ENCODE assay signal across 29 mouse cellular contexts in the genomic region with DNA sequence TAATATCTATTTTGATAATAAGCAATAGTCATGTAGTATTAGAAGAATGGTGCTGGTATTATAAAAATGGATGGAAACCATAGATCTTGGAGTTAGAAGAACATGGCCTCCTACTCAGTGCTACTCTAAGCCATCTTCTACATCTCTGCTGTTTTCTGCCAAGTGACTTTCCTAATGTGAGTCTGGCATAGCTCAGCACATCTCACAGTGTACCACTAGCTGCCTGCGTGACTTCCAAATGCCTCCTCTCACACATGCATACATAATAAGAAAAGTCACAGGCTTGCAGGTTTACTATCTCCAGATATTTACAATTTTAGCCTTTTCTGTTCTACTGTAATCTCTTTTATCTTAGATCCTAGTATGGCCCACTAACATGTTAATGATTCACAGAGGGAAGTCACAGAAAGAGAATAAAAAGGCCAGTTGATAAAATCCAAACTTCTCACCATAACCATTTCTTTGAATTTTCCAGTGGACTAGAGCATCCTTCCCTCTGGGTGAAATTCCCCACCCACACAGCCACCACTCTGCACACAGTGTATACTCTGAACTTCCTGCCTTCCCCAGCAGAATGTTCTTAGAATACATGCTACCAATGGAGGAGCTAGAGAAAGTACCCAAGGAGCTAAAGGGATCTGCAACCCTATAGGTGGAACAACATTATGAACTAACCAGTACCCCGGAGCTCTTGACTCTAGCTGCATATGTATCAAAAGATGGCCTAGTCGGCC.
DNase-seq lines count a peak whose midpoint lies in the region; ATAC-seq lines count a peak whose summit lies in the region.
"Had no signal": no experiment of that assay in that cellular context is flagged by ENCODE, and none has a peak within 500 bp of the region (broad histone marks: within the 10 kb centered on the region; RNA-seq: fewer than 3 reads in every experiment).

No protein-coding gene starts in this region.

- no peaks in the 10 kb centered on the region for H3K27me3 ChIP-seq in midbrain, embryonic 11.5 days (ENCODE audit: control insufficient read depth, insufficient read depth, low read length)
- no peaks in the 10 kb centered on the region for H3K27me3 ChIP-seq in midbrain, embryonic 13.5 days
- no peaks in the 10 kb centered on the region for H3K27me3 ChIP-seq in hindbrain, embryonic 10.5 days (ENCODE audit: insufficient read depth, poor library complexity, severe bottlenecking)
- H3K27me3 ChIP-seq: CH12.LX; embryonic facial prominence, embryonic 13.5 days; embryonic facial prominence, embryonic 15.5 days; forebrain, embryonic 12.5 days had no signal

- H3K36me3 ChIP-seq in midbrain, embryonic 11.5 days (ENCODE audit: control insufficient read depth, insufficient read depth, low read length) = no peaks in the 10 kb centered on the region
- H3K36me3 ChIP-seq in midbrain, embryonic 13.5 days = no peaks in the 10 kb centered on the region
- H3K36me3 ChIP-seq in hindbrain, embryonic 10.5 days = no peaks in the 10 kb centered on the region
- H3K36me3 ChIP-seq: embryonic facial prominence, embryonic 13.5 days; embryonic facial prominence, embryonic 15.5 days; forebrain, embryonic 10.5 days; forebrain, embryonic 12.5 days; G1E had no signal

- H3K9ac ChIP-seq in midbrain, embryonic 11.5 days (ENCODE audit: low read length) = no peak overlapping the region
- no peak overlapping the region for H3K9ac ChIP-seq in midbrain, embryonic 13.5 days (replicated peaks)
- H3K9ac ChIP-seq: embryonic facial prominence, embryonic 13.5 days; embryonic facial prominence, embryonic 15.5 days; forebrain, embryonic 12.5 days had no signal

- H3K4me3 ChIP-seq in midbrain, embryonic 11.5 days (ENCODE audit: low read depth, low read length) = no peak overlapping the region
- no peak overlapping the region for H3K4me3 ChIP-seq in midbrain, embryonic 13.5 days (replicated peaks)
- H3K4me3 ChIP-seq in hindbrain, embryonic 10.5 days = no peak overlapping the region
- H3K4me3 ChIP-seq: embryonic facial prominence, embryonic 13.5 days; embryonic facial prominence, embryonic 15.5 days; erythroblast, embryonic 14.5 days; forebrain, embryonic 10.5 days; forebrain, embryonic 12.5 days had no signal

- DNase-seq in frontal cortex, postnatal 10 days (ENCODE audit: low spot score in 2 of 2) = no peak
- DNase-seq in midbrain, embryonic 11.5 days (ENCODE audit: low spot score, missing footprints) = peak; percentile 59
- peak; percentile 41 for DNase-seq in brain, adult 2 months (ENCODE audit: low read depth, low spot score)
- no peak for DNase-seq in hindbrain, embryonic 10.5 days (ENCODE audit: low spot score)
- DNase-seq: adrenal gland, adult 8-10 months; adrenal gland, postnatal 14 days; adrenal gland, postnatal 36 days; B cell, adult 2 months; cerebellum, adult 11 months; cerebellum, adult 18-20 months; cerebellum, adult 8-10 months; cerebellum, adult 9-11 months; cerebellum, postnatal 14 days; cerebellum, postnatal 36 days; embryo, embryonic 11 days had no signal

- 89% methylated on average over 2 of the region's 3 CpGs for WGBS in midbrain, embryonic 11.5 days
- 93% methylated on average over 2 of the region's 3 CpGs for WGBS in midbrain, embryonic 13.5 days
- 83% methylated on average over 3 of the region's 3 CpGs for WGBS in hindbrain, embryonic 10.5 days

- H3K9me3 ChIP-seq in midbrain, embryonic 11.5 days (ENCODE audit: control insufficient read depth, low read length) = no peaks in the 10 kb centered on the region; the same call in 1 of the 2 replicates
- no peaks in the 10 kb centered on the region; the same call in 1 of the 2 replicates for H3K9me3 ChIP-seq in midbrain, embryonic 13.5 days
- peaks cover 5% of the 10 kb centered on the region for H3K9me3 ChIP-seq in hindbrain, embryonic 10.5 days
- H3K9me3 ChIP-seq: forebrain, embryonic 12.5 days had no signal

- H3K27ac ChIP-seq in midbrain, embryonic 11.5 days (ENCODE audit: low read depth, low read length) = no peak overlapping the region
- H3K27ac ChIP-seq in midbrain, embryonic 13.5 days = no peak overlapping the region
- no peak overlapping the region for H3K27ac ChIP-seq in hindbrain, embryonic 10.5 days
- H3K27ac ChIP-seq: embryonic facial prominence, embryonic 13.5 days; embryonic facial prominence, embryonic 15.5 days; forebrain, embryonic 10.5 days; forebrain, embryonic 12.5 days had no signal

- no peak overlapping the region for H3K4me2 ChIP-seq in midbrain, embryonic 11.5 days
- H3K4me2 ChIP-seq in midbrain, embryonic 13.5 days (replicated peaks) = no peak overlapping the region
- H3K4me2 ChIP-seq: embryonic facial prominence, embryonic 13.5 days; embryonic facial prominence, embryonic 15.5 days; forebrain, embryonic 12.5 days had no signal

- ATAC-seq in frontal cortex, adult (ENCODE audit: low TSS enrichment) = peak; percentile 99
- ATAC-seq in midbrain, embryonic 11.5 days (ENCODE audit: low FRiP score) = no peak
- ATAC-seq in midbrain, embryonic 13.5 days = no peak
- ATAC-seq: activated CD4-positive, CD25-positive, alpha-beta regulatory T cell, adult 4 months; CD4-positive, CD25-positive, alpha-beta regulatory T cell, adult 4 months; forebrain, embryonic 14.5 days; forebrain, embryonic 16.5 days; Patski had no signal

- no peaks in the 10 kb centered on the region for H3K4me1 ChIP-seq in midbrain, embryonic 11.5 days (ENCODE audit: control insufficient read depth, insufficient read depth, low read length)
- H3K4me1 ChIP-seq in midbrain, embryonic 13.5 days (replicated peaks) = no peaks in the 10 kb centered on the region
- H3K4me1 ChIP-seq in hindbrain, embryonic 10.5 days (replicated peaks) = no peaks in the 10 kb centered on the region
- H3K4me1 ChIP-seq: embryonic facial prominence, embryonic 13.5 days; embryonic facial prominence, embryonic 15.5 days; forebrain, embryonic 10.5 days; forebrain, embryonic 12.5 days had no signal

Comparison
In these comparisons a context has a peak if more than half of its experiments do, and no peak if none do; other contexts are left out.
1. DNase-seq: peak in midbrain, embryonic 11.5 days (single experiment) and brain, adult 2 months (single experiment); none in frontal cortex, postnatal 10 days (0 of 2) and hindbrain, embryonic 10.5 days (single experiment).